Mouse (Mus musculus): ENCODE measurements around the gene Smc2. TPM values are rescaled to one million over a fixed set of nuclear protein-coding genes. Genes with fewer than 3 reads are reported as not detected.
"Not testable (repeated sequence)": the region's sequence is repeated elsewhere in the genome, so short reads cannot be mapped to it uniquely, and the experiment has no call there.

The Smc2 gene
- polyA plus RNA-seq (2012; ENCODE audit: insufficient read depth, insufficient read length, missing spikeins): 1.4 and 3.2 TPM in 2 replicates

- peak within 1 kb of the TSS; percentile 71 for H3K4me3 ChIP-seq (ENCODE audit: insufficient read depth, low read depth, low read length)
- H3K27ac ChIP-seq (replicated peaks; ENCODE audit: low read depth, low read length): peak within 1 kb of the TSS; percentile 61
- no peaks in the 10 kb centered on the region for H3K4me1 ChIP-seq (ENCODE audit: control insufficient read depth, insufficient read depth, insufficient read length, low read length)
These were observed at the start of gene Smc2 for GRCm38 (mm10) chr4:52438886-52439664. Smc2 (plus strand) TSS chr4:52439243.

GRCm38 (mm10) chr4:52411587-52411986 lies 27.5 kb upstream of the Smc2 start:
- Histone ChIP-seq H3K4me3 (ENCODE audit: insufficient read depth, low read depth, low read length) (no peak overlapping the region), H3K27ac (replicated peaks; ENCODE audit: low read depth, low read length) (no peak overlapping the region), H3K4me1 (ENCODE audit: control insufficient read depth, insufficient read depth, insufficient read length, low read length) (no peaks in the 10 kb centered on the region)

GRCm38 (mm10) chr4:52423653-52424052 lies 15.4 kb upstream of the Smc2 start:
- H3K4me3 ChIP-seq (ENCODE audit: insufficient read depth, low read depth, low read length): no peak overlapping the region

GRCm38 (mm10) chr4:52429310-52430198 lies 9.5 kb upstream of the Smc2 start:
- H3K4me1 ChIP-seq (ENCODE audit: control insufficient read depth, insufficient read depth, insufficient read length, low read length): no peaks in the 10 kb centered on the region
- H3K27ac ChIP-seq (replicated peaks; ENCODE audit: low read depth, low read length): no peak overlapping the region

More at GRCm38 (mm10) chr4:52423653-52424052, 15.4 kb upstream of the Smc2 start:
- H3K27ac ChIP-seq (replicated peaks; ENCODE audit: low read depth, low read length): no peak overlapping the region
- H3K4me1 ChIP-seq (ENCODE audit: control insufficient read depth, insufficient read depth, insufficient read length, low read length): no peaks in the 10 kb centered on the region

GRCm38 (mm10) chr4:52435551-52435950 lies 3.5 kb upstream of the Smc2 start:
- not testable (repeated sequence) for H3K4me1 ChIP-seq (ENCODE audit: control insufficient read depth, insufficient read depth, insufficient read length, low read length); H3K4me3 ChIP-seq (ENCODE audit: insufficient read depth, low read depth, low read length); H3K27ac ChIP-seq (replicated peaks; ENCODE audit: low read depth, low read length)

More at GRCm38 (mm10) chr4:52429310-52430198, 9.5 kb upstream of the Smc2 start:
- H3K4me3 ChIP-seq (ENCODE audit: insufficient read depth, low read depth, low read length): no peak overlapping the region

- Histone ChIP-seq H3K4me3 (ENCODE audit: insufficient read depth, low read depth, low read length) (peak overlapping the region; percentile 58), H3K4me1 (ENCODE audit: control insufficient read depth, insufficient read depth, insufficient read length, low read length) (no peaks in the 10 kb centered on the region), H3K27ac (replicated peaks; ENCODE audit: low read depth, low read length) (no peak overlapping the region)
These were observed 615 bp upstream of the Smc2 start for GRCm38 (mm10) chr4:52438371-52438885.

GRCm38 (mm10) chr4:52459726-52460125 lies 20.7 kb downstream of the Smc2 start:
- Histone ChIP-seq H3K4me3 (ENCODE audit: insufficient read depth, low read depth, low read length) (no peak overlapping the region), H3K4me1 (ENCODE audit: control insufficient read depth, insufficient read depth, insufficient read length, low read length) (no peaks in the 10 kb centered on the region), H3K27ac (replicated peaks; ENCODE audit: low read depth, low read length) (no peak overlapping the region)

- Histone ChIP-seq H3K4me3 (ENCODE audit: insufficient read depth, low read depth, low read length) (no peak overlapping the region), H3K27ac (replicated peaks; ENCODE audit: low read depth, low read length) (no peak overlapping the region), H3K4me1 (ENCODE audit: control insufficient read depth, insufficient read depth, insufficient read length, low read length) (no peaks in the 10 kb centered on the region)
These were observed 22.3 kb downstream of the Smc2 start for GRCm38 (mm10) chr4:52461321-52461720.

GRCm38 (mm10) chr4:52473431-52473830 lies 34.4 kb downstream of the Smc2 start:
- Histone ChIP-seq H3K27ac (replicated peaks; ENCODE audit: low read depth, low read length) (no peak overlapping the region), H3K4me3 (ENCODE audit: insufficient read depth, low read depth, low read length) (no peak overlapping the region), H3K4me1 (ENCODE audit: control insufficient read depth, insufficient read depth, insufficient read length, low read length) (no peaks in the 10 kb centered on the region)

GRCm38 (mm10) chr4:52487486-52487885 lies 48.4 kb downstream of the Smc2 start:
- H3K27ac ChIP-seq (replicated peaks; ENCODE audit: low read depth, low read length): no peak overlapping the region
- H3K4me3 ChIP-seq (ENCODE audit: insufficient read depth, low read depth, low read length): no peak overlapping the region
- no peaks in the 10 kb centered on the region for H3K4me1 ChIP-seq (ENCODE audit: control insufficient read depth, insufficient read depth, insufficient read length, low read length)

- not testable (repeated sequence) for H3K4me3 ChIP-seq (ENCODE audit: insufficient read depth, low read depth, low read length); H3K4me1 ChIP-seq (ENCODE audit: control insufficient read depth, insufficient read depth, insufficient read length, low read length); H3K27ac ChIP-seq (replicated peaks; ENCODE audit: low read depth, low read length)
These were observed 58.1 kb downstream of the Smc2 start, which contains the start of gene Vma21-ps for GRCm38 (mm10) chr4:52497144-52497543. Vma21-ps (minus strand) TSS chr4:52497244.

- no peak overlapping the region for H3K4me3 ChIP-seq (ENCODE audit: insufficient read depth, low read depth, low read length)
- no peak overlapping the region for H3K27ac ChIP-seq (replicated peaks; ENCODE audit: low read depth, low read length)
- no peaks in the 10 kb centered on the region for H3K4me1 ChIP-seq (ENCODE audit: control insufficient read depth, insufficient read depth, insufficient read length, low read length)
These were observed 78.5 kb downstream of the Smc2 start for GRCm38 (mm10) chr4:52517580-52517979.

GRCm38 (mm10) chr4:52519301-52519700 lies 80.3 kb downstream of the Smc2 start:
- Histone ChIP-seq H3K4me1 (ENCODE audit: control insufficient read depth, insufficient read depth, insufficient read length, low read length) (no peaks in the 10 kb centered on the region), H3K4me3 (ENCODE audit: insufficient read depth, low read depth, low read length) (no peak overlapping the region), H3K27ac (replicated peaks; ENCODE audit: low read depth, low read length) (no peak overlapping the region)

- Histone ChIP-seq H3K4me3 (ENCODE audit: insufficient read depth, low read depth, low read length) (no peak overlapping the region), H3K4me1 (ENCODE audit: control insufficient read depth, insufficient read depth, insufficient read length, low read length) (no peaks in the 10 kb centered on the region), H3K27ac (replicated peaks; ENCODE audit: low read depth, low read length) (no peak overlapping the region)
These were observed 87.4 kb downstream of the Smc2 start for GRCm38 (mm10) chr4:52526464-52526863.

- no peak overlapping the region for H3K27ac ChIP-seq (replicated peaks; ENCODE audit: low read depth, low read length)
- no peaks in the 10 kb centered on the region for H3K4me1 ChIP-seq (ENCODE audit: control insufficient read depth, insufficient read depth, insufficient read length, low read length)
- H3K4me3 ChIP-seq (ENCODE audit: insufficient read depth, low read depth, low read length): no peak overlapping the region
These were observed 91.6 kb downstream of the Smc2 start for GRCm38 (mm10) chr4:52530636-52531035.

Measured in brown adipose tissue, adult 24 weeks (tissue).